Mouse (Mus musculus) heart, postnatal 14 days (tissue): ENCODE measurements around the gene Gm10320. TPM values are rescaled to one million over a fixed set of nuclear protein-coding genes. Genes with fewer than 3 reads are reported as not detected.

Experiments
- DNase-seq, 2 experiments: peaks; one replicate each; pipeline ENCODE4 v3.0.0; 2021 to 2022
- intact Hi-C: fragments of 180-260 bp; cut with DNase I; formaldehyde crosslinking; loops from one replicate; pipeline ENCODE4 v1.15.1; 2025
- total RNA-seq, 2 experiments: library from RNA; stranded (reverse); gene quantifications; 2 replicates each; pipeline ENCODE4 v1.2.3; 2021

Gm10320 gene
- total RNA-seq, 2 experiments from 2014 or later, result not detected

DNA sequence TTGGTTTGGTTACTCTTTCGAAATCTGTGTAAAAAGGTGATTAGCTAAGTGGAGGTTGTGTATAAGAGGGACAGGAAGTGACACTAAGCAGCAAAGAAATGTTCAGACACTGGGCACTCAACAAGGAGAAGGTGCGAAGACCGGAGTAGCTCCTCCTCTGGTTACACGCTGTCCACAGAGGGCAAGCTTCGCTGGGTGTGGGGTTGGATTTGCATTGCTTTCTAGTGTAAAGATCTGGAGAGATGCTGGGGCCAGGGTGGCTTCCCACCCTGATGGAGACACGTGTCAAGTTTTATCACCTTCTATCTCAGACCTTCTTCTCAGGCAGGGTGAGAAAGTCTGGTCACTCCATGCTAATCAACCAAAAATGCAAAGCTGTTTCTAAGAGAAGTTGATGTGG, 20.0 kb downstream of the Gm10320 start:
- DNase-seq, result no peak
- intact Hi-C loops, result no loop called here

DNA sequence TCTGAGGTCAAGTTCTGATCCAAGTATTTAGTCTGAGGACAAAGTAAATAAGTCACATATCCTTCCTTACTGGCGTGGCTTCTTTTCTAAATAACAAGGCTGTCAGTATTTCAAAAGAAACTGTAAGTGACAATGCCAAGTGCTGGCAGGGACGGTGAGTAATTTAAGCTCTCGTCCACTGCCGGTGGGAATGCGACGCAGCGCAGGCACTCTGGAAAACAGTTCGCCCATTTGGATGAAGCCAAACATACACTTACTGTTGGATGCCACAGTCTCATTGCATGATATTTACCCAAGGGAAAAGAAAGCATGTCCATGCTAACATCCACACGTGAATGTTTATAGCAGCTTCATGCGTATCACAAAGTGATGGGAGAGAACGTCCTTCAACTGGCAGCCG, 21.5 kb downstream of the Gm10320 start:
- DNase-seq, result no peak
- intact Hi-C loops, result no loop called here

DNA sequence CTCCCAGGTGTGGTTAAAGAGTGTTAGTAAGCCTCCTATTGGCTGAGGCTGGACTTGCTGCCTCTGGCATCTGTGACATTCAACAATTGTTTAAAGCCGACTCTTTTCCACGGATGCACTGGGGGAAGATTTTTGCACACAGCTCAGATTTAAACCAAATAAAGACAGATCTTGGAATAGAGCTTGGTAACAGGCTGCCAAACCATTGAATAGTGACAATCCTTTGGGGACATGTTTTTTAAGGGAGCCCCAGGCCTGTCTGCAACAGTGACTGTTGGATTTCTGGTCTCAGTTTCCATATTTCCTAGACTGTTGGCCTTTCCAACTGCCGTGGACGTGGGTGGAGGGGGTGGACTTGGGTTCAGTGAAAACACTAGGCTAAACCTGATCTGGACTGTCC, 21.9 kb downstream of the Gm10320 start:
- no peak for DNase-seq
- intact Hi-C loops, result no loop called here

DNA sequence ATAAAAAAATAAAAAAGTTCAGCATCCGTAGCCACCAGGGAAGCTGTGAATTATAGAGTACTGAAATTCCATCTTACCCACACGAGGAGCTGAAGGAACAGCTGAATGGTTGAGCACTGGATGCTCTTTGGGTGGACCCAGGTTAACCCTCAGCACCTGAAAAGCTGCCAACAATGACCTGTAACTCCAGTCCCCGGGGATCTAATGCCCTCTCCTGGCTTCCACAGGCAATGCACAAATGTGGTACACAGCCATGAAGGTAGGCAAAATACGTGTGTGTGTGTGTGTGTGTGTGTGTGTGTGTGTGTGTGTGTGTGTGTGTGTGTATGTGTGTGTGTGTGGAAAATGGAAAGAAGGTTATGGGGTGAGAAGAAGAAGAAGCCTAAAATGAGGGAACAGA, 30.3 kb downstream of the Gm10320 start:
- intact Hi-C loops, result no loop called here
- no peak for DNase-seq

DNA sequence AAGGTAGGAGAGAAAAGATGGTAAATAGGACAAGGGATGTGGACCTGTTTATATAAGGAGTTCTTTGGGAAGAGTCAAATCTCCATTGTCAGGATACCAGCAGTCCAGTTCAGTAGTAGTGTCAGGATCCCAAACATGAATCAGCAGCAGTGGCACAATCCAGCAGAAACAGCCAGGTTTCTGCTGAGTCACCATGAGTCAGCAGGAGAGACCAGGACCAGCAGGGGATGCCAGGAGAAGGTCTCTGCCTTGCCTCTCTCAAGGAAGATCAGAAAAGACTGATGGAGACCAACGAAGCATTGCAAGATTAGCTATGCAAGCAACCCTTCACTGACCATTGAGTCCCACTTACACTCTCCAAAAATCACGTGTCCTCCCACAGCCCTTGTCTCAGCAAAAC, 35.4 kb downstream of the Gm10320 start:
- intact Hi-C loops, result no loop called here
- no peak for DNase-seq

DNA sequence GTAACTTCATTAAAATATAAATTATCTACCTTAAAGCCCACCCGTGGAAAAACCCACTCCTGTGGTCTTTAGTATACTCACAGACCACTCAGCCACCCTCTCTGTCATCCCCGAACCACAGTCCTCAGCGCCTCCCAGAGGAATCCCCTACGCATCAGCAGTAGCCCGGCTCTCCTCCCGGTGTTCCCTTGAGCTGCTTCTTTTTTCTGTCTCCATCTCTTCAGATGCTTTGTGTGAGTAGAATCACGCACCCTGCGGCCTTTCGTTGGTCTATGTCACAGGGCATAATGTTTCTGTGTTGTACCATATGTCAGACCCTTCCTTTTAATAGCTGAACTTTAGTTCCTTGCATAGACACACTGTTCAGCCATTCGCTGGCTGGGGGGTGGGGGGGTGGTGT, 36.2 kb downstream of the Gm10320 start:
- intact Hi-C loops, result no loop called here
- no peak for DNase-seq

DNA sequence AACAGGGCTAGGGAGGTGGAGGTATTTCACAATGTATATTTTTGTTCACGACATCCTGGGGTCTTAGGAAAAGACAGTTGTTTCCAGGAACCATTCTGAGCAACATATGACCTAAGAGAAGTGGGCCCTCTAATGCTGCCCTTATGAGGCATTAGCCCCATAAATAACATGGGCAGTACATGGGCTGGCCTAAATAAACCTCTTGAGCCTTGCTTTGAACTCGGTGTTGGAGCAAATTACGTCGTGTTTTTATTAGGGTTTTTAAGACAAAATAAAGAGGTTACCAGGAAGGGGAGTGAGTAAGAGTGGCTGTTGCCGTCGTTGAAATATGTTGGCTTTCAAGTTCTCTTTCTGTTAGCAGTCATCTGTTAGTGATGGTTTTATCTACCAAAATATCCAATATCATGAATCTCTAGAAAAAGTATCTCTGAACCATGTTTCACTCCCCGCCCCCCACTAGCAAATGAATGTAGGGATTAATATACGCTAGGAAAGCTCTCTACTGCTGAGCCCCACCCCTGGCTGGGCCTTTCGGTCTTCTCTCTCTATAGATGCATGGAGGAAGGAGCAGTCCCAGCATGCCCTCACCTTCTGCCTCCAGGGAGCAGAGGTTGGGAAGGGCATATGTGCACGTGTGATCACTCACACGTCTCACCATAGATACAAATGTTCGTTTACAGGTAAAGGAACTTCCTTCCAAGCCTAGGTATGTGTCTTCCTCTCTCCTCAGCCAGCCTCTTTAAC, 37.4 kb downstream of the Gm10320 start:
- DNase-seq, result no peak
- intact Hi-C loops, result no loop called here

DNA sequence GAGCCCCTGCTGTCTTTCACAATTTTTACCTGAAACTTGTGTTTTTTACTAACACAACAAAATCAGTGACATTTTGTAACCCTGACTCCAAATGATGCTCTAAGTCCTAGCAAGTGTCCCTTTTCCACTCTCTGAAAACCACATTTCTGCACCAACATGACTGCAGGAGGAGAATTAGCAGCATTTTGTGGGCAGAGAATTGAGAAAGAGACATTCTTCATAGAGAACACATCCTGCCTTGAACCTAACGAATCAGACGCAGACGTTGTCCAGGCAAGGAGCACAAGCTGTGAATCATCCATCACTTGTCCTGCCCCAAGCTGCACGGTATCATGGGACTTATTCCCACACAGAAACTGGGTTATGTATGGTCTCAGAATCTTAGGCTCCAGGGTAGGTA, 38.7 kb downstream of the Gm10320 start:
- intact Hi-C loops, result no loop called here
- DNase-seq, result no peak

DNA sequence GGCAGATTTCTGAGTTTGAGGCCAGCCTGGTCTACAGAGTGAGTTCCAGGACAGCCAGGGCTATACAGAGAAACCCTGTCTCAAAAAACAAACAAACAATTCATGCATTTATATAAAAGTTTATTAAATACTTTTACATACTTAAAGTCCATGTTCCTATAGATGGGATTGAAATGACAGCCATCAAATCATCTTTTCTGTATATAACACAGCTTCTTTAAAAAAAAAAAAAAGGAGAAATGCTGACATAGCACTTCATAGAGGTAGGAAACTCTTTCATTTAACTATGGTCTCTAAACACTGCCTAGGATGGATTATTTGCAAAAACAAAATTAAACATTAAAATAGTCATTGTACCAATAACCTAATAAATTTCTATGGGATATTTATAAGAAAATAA, 43.1 kb downstream of the Gm10320 start:
- no peak for DNase-seq
- intact Hi-C loops, result no loop called here

DNA sequence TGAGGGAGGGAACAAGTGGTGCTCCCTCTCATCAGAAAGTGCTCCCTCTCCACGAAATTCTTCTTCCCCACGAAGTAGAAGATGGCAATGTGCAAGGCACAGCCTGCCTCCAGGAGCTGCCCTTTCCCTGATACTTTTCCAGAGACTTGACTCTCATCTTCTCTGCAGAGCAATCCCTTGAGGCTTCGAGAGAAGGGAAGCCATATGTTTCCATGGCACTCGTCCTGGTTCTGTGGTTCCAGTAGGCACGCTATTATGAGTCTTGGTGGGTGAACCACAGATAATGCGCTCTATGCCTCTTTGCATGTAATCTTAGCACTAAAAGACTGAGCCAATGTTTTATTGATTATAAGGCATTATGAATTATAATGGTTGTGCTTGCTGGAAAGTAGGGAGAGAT, 44.1 kb downstream of the Gm10320 start:
- intact Hi-C loops, result no loop called here
- DNase-seq, result no peak

DNA sequence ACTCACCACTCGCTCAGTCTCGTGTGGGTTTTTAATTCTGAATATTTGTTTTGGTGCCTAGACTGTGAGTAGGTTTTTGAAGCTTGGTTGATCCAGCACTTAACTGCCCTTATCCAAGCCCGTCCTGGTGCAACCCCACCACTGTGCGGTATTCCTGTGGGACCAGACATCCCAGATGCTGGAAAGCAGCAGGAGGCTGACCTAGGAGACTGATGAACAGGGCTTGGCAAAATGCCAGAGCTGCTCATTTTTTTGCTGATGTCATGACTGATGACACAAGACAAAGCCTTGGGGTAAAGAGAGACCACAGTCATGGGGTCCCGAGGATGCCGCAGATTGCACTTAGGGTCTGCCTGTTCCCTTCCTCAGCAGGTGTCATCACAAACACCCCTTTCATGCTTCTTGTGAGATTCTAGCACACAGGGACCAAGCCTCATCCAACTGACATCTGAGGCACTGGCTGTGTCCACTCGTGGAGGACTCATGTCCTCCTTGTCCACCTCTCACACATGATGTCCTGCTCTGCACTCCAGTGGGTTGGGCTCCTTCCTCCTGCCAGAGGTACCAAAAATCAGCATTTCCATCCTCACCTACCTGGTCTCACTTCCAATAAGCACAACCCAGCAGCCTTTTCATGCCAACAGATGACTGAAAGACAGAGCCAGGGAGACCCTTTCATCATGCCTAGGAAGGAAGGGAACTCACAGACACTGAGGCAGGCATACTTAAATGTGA, 46.2 kb downstream of the Gm10320 start:
- no peak for DNase-seq
- intact Hi-C loops, result no loop called here

DNA sequence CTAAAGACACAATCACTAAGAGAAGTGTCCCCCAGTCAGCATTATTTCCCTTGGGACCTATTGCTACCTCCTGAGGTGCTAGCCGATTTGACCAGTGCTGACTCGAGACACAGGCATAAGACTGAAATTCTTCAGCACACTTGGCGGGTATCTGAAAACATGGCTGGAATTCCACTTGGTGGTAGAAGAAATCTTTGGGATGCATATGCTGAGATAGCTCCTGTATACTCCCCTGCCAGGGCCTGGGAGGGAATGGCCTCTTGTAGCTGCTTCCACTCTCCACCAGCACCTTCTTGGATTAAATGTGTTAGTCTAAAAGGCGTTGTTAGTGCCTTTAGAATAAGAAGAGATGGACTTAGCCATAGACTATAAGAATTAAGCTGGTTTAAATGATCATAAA, 50.8 kb downstream of the Gm10320 start:
- no peak for DNase-seq
- intact Hi-C loops, result no loop called here

DNA sequence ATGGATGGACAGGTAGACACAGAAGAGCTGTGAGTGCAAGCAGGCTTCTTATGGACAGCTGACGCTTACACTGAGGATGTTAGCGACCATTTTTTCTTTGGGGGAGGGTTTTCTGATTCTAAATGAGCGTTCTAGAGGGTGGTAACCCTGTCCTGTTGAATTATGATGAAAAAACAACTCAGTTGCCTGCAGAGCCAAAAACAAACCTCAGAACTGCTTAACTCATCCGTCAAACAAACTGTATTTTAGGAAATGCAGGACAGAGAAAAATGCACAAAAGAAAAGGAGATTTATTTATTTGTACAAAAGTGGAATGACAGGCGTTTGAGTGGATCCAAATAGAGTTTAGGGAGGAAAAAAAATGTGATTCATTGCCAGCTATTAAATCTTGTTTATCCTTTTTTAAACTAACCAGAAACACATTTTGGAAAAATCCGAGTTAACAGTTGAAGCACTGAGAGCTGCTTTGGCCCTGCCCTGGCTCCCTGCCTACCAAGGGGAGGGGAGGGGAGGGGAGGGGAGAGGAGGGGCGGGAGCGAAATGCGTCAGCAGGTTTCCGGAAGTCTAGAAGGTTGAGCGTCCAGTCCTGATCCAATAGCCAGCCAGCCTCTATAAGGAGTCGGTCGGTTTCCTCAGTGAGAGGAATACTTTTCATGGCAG, 51.4 kb downstream of the Gm10320 start:
- intact Hi-C loops, result no loop called here

More for the DNA sequence above, 51.4 kb downstream of the Gm10320 start:
- DNase-seq, result peak in 1 of 2 experiments; percentile 10

Other genes starting within 250 kb of the Gm10320 start
- 1 to 10 TPM; 6.8 TPM for gene Utp15, start 229.0 kb downstream of the Gm10320 start, total RNA-seq
- gene Ankra2, start 228.9 kb downstream of the Gm10320 start, total RNA-seq, result 10 to 100 TPM; 29.8 to 30.7 TPM
- not detected for gene Gm21976, start 212.1 kb downstream of the Gm10320 start, total RNA-seq
- 100 to 1,000 TPM; 201 to 210 TPM for gene Btf3, start 175.0 kb downstream of the Gm10320 start, total RNA-seq
- gene Foxd1, start 137.8 kb downstream of the Gm10320 start, total RNA-seq, result under 1 TPM in 1 of 2 experiments, not detected in 1; 0.07 TPM
- not detected for gene Tmem174, start 145.4 kb upstream of the Gm10320 start, total RNA-seq
- 1 to 10 TPM; 5.0 to 7.0 TPM for gene Tmem171, start 202.8 kb upstream of the Gm10320 start, total RNA-seq